Mouse (Mus musculus) cerebellum, adult 2 months (tissue): ENCODE measurements at regions not wholly inside any gene's neighbourhood (a gene's known extent, or its start where the extent isn't known, plus 50 kb on each side); places are given as distances from the start of the nearest gene placed in this dataset.

Experiments used
- CTCF ChIP-seq: fragments of 200-500 bp; IDR thresholded peaks from 2 replicates; pipeline ENCODE4 v1.5.1; 2011; ENCODE audit warnings: low read depth, mild to moderate bottlenecking, control low read depth, low read length, moderate library complexity, borderline replicate concordance; ENCODE audit not compliant: insufficient read depth
- POLR2A ChIP-seq: fragments of 200-500 bp; IDR thresholded peaks from 2 replicates; pipeline ENCODE4 v1.6.1; 2011; ENCODE audit warnings: low read length, control low read depth, borderline replicate concordance; ENCODE audit not compliant: insufficient read depth

- TF ChIP-seq CTCF = no peak
- TF ChIP-seq POLR2A = no peak
Measured at GRCm38 (mm10) chr6:117617168-117617567, 223.8 kb upstream of the Zfp637 start.
